Mouse (Mus musculus): ENCODE measurements around the gene Ccnt1. TPM values are rescaled to one million over a fixed set of nuclear protein-coding genes. Genes with fewer than 3 reads are reported as not detected.
"Not testable (repeated sequence)": the region's sequence is repeated elsewhere in the genome, so short reads cannot be mapped to it uniquely, and the experiment has no call there.

Ccnt1 gene
- polyA plus RNA-seq, 1 experiment from 2014 or later = 67.8 TPM

- not testable (repeated sequence) for H3K4me1 ChIP-seq (replicated peaks; ENCODE audit: control insufficient read depth, insufficient read depth, low read length); H3K27ac ChIP-seq (ENCODE audit: low read depth, low read length); H3K36me3 ChIP-seq (ENCODE audit: control insufficient read depth, insufficient read depth, low read length); ATAC-seq (ENCODE audit: low FRiP score); H3K4me3 ChIP-seq (ENCODE audit: low read depth, low read length); H3K9me3 ChIP-seq (ENCODE audit: control insufficient read depth, low read length); H3K9ac ChIP-seq (ENCODE audit: low read depth, low read length); H3K27me3 ChIP-seq (ENCODE audit: control insufficient read depth, insufficient read depth, low read length); DNase-seq (ENCODE audit: low spot score); H3K4me2 ChIP-seq (replicated peaks; ENCODE audit: low read depth, low read length)
- WGBS = 72% methylated on average over 3 of the region's 3 CpGs
Observed at GRCm38 (mm10) chr15:98513676-98514075, 57.0 kb downstream of the Ccnt1 start.

- ATAC-seq (ENCODE audit: low FRiP score) (no peak), DNase-seq (ENCODE audit: low spot score) (no peak)
- H3K36me3 ChIP-seq (ENCODE audit: control insufficient read depth, insufficient read depth, low read length) = peaks cover under 1% of the 10 kb centered on the region
- H3K4me3 ChIP-seq (ENCODE audit: low read depth, low read length) = no peak overlapping the region
- no peaks in the 10 kb centered on the region for H3K4me1 ChIP-seq (replicated peaks; ENCODE audit: control insufficient read depth, insufficient read depth, low read length)
- 51% methylated on average over 17 of the region's 17 CpGs for WGBS
- H3K4me2 ChIP-seq (replicated peaks; ENCODE audit: low read depth, low read length) = no peak overlapping the region
- H3K27me3 ChIP-seq (ENCODE audit: control insufficient read depth, insufficient read depth, low read length) = no peaks in the 10 kb centered on the region
- no peaks in the 10 kb centered on the region for H3K9me3 ChIP-seq (ENCODE audit: control insufficient read depth, low read length)
- no peak overlapping the region for H3K27ac ChIP-seq (ENCODE audit: low read depth, low read length)
- H3K9ac ChIP-seq (ENCODE audit: low read depth, low read length) = no peak overlapping the region
Observed at GRCm38 (mm10) chr15:98512799-98513321, 57.9 kb downstream of the Ccnt1 start.

- no peaks in the 10 kb centered on the region for H3K9me3 ChIP-seq (ENCODE audit: control insufficient read depth, low read length)
- H3K4me1 ChIP-seq (replicated peaks; ENCODE audit: control insufficient read depth, insufficient read depth, low read length) = no peaks in the 10 kb centered on the region
- DNase-seq (ENCODE audit: low spot score) (no peak), ATAC-seq (ENCODE audit: low FRiP score) (no peak)
- no peaks in the 10 kb centered on the region for H3K27me3 ChIP-seq (ENCODE audit: control insufficient read depth, insufficient read depth, low read length)
- H3K4me3 ChIP-seq (ENCODE audit: low read depth, low read length) = no peak overlapping the region
- no peaks in the 10 kb centered on the region for H3K36me3 ChIP-seq (ENCODE audit: control insufficient read depth, insufficient read depth, low read length)
- no peak overlapping the region for H3K4me2 ChIP-seq (replicated peaks; ENCODE audit: low read depth, low read length)
- 63% methylated on average over 8 of the region's 8 CpGs for WGBS
- no peak overlapping the region for H3K9ac ChIP-seq (ENCODE audit: low read depth, low read length)
- H3K27ac ChIP-seq (ENCODE audit: low read depth, low read length) = no peak overlapping the region
Observed at GRCm38 (mm10) chr15:98512232-98512631, 58.5 kb downstream of the Ccnt1 start.

- Histone ChIP-seq H3K4me2 (replicated peaks; ENCODE audit: low read depth, low read length) (no peak overlapping the region), H3K27ac (ENCODE audit: low read depth, low read length) (no peak overlapping the region), H3K36me3 (ENCODE audit: control insufficient read depth, insufficient read depth, low read length) (no peaks in the 10 kb centered on the region), H3K4me3 (ENCODE audit: low read depth, low read length) (no peak overlapping the region), H3K9ac (ENCODE audit: low read depth, low read length) (no peak overlapping the region), H3K9me3 (ENCODE audit: control insufficient read depth, low read length) (no peaks in the 10 kb centered on the region), H3K27me3 (ENCODE audit: control insufficient read depth, insufficient read depth, low read length) (no peaks in the 10 kb centered on the region), H3K4me1 (replicated peaks; ENCODE audit: control insufficient read depth, insufficient read depth, low read length) (no peaks in the 10 kb centered on the region)
- DNase-seq (ENCODE audit: low spot score) (no peak), ATAC-seq (ENCODE audit: low FRiP score) (no peak)
- WGBS = 62% methylated on average over 13 of the region's 13 CpGs
Observed at GRCm38 (mm10) chr15:98511386-98511928, 59.3 kb downstream of the Ccnt1 start.

DNA sequence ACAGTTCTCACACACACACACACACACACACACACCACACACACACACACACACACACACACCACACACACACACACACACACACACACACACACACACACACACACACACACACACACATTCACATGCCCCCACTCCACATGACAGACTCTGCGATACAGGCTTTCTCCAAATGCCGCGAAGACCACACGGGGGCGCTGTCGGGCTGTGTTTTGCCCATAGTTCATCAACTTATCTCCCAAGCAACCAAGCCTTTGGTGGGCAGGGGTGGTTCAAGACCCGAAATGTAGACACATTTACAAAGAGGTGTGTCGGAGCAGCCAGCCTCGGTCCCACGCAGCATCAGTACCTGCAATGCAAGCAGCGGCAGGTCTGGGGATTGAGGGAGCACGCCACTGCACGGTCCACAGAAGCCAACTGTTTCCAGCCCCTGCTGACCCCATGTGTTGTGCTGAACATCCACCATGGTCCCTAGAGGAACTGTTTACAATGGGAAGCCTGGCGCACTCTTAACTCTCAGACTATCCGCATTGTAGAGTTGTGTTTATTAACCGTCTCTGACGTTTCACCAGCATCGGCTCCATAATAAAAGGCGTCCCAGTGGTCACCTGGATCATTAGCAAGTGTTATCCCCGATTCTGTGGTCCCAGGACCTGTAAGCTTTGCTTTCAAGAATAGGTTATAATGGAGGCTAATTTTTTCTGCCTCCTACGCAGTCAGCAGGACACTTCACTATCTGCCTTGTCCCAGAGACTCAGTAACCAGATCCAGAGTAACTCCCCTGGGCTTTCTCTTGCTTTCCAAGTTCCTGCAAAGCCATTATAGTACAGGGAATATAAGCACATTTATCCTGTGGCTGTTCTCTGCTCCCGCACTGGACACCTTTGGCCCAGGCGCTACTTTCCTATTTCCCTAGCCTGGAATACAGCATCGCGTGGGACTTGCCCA is 60.0 kb downstream of the Ccnt1 start:
- Histone ChIP-seq H3K27me3 (ENCODE audit: control insufficient read depth, insufficient read depth, low read length) (no peaks in the 10 kb centered on the region), H3K4me3 (ENCODE audit: low read depth, low read length) (peak overlapping the region; percentile 13; the same call in 1 of the 2 replicates), H3K4me2 (replicated peaks; ENCODE audit: low read depth, low read length) (peak overlapping the region; percentile 38)

DNA sequence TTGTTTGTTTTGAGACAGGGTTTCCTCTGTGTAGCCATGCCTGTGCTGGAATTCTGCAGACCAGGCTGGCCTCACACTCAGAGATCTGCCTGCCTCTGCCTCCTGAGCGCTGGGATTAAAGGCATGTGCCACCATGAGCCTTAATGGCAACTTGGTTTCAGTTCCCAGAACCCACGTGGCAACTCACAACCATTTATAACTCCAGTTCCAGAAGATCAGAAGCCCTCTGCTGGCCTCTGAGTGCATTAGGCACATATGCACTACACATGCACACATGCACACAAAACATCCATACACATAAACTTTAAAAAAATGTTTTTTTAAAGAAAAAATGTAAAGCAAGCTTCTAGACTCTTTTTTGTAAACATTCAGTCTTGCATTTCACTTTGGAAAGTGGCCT is 61.3 kb downstream of the Ccnt1 start:
- Histone ChIP-seq H3K9me3 (ENCODE audit: control insufficient read depth, low read length) (no peaks in the 10 kb centered on the region), H3K4me3 (ENCODE audit: low read depth, low read length) (no peak overlapping the region), H3K4me1 (replicated peaks; ENCODE audit: control insufficient read depth, insufficient read depth, low read length) (no peaks in the 10 kb centered on the region), H3K27me3 (ENCODE audit: control insufficient read depth, insufficient read depth, low read length) (no peaks in the 10 kb centered on the region), H3K9ac (ENCODE audit: low read depth, low read length) (no peak overlapping the region), H3K27ac (ENCODE audit: low read depth, low read length) (no peak overlapping the region), H3K4me2 (replicated peaks; ENCODE audit: low read depth, low read length) (no peak overlapping the region), H3K36me3 (ENCODE audit: control insufficient read depth, insufficient read depth, low read length) (no peaks in the 10 kb centered on the region)
- DNase-seq (ENCODE audit: low spot score) (no peak), ATAC-seq (ENCODE audit: low FRiP score) (no peak)
- WGBS = 60% methylated on average over 2 of the region's 2 CpGs

More for the DNA sequence above, 60.0 kb downstream of the Ccnt1 start:
- Histone ChIP-seq H3K9me3 (ENCODE audit: control insufficient read depth, low read length) (no peaks in the 10 kb centered on the region), H3K36me3 (ENCODE audit: control insufficient read depth, insufficient read depth, low read length) (no peaks in the 10 kb centered on the region), H3K27ac (ENCODE audit: low read depth, low read length) (no peak overlapping the region), H3K9ac (ENCODE audit: low read depth, low read length) (no peak overlapping the region), H3K4me1 (replicated peaks; ENCODE audit: control insufficient read depth, insufficient read depth, low read length) (no peaks in the 10 kb centered on the region)
- DNase-seq (ENCODE audit: low spot score) (peak; percentile 93), ATAC-seq (ENCODE audit: low FRiP score) (0 out of 2 replicates have a peak, but pooled peaks have one; percentile 6)
- 27% methylated on average over 25 of the region's 25 CpGs for WGBS

DNA sequence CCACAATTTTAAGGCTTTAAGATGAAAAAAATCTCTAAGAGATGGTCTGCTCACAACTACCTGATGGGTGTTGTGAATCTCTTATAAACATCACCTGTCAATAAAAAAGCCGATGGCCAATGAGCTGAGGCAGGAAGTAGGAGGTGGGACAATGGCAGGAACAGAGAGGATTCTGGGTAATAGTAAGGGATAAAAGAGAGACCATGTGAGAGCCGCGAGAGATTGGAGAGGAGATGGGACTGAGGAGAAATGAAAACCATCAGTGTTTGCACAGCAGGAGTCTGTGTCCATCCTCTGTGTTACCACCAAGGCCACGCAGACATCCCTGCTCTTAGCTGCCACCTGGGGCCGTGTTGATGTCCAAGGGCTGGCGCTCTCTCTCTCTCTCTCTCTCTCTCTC is 63.4 kb downstream of the Ccnt1 start:
- Histone ChIP-seq H3K4me2 (replicated peaks; ENCODE audit: low read depth, low read length) (no peak overlapping the region), H3K9ac (ENCODE audit: low read depth, low read length) (no peak overlapping the region), H3K4me1 (replicated peaks; ENCODE audit: control insufficient read depth, insufficient read depth, low read length) (no peaks in the 10 kb centered on the region), H3K4me3 (ENCODE audit: low read depth, low read length) (no peak overlapping the region), H3K36me3 (ENCODE audit: control insufficient read depth, insufficient read depth, low read length) (no peaks in the 10 kb centered on the region), H3K27ac (ENCODE audit: low read depth, low read length) (no peak overlapping the region), H3K9me3 (ENCODE audit: control insufficient read depth, low read length) (no peaks in the 10 kb centered on the region), H3K27me3 (ENCODE audit: control insufficient read depth, insufficient read depth, low read length) (no peaks in the 10 kb centered on the region)
- DNase-seq (ENCODE audit: low spot score) (no peak), ATAC-seq (ENCODE audit: low FRiP score) (no peak)
- 90% methylated on average over 5 of the region's 6 CpGs for WGBS

DNA sequence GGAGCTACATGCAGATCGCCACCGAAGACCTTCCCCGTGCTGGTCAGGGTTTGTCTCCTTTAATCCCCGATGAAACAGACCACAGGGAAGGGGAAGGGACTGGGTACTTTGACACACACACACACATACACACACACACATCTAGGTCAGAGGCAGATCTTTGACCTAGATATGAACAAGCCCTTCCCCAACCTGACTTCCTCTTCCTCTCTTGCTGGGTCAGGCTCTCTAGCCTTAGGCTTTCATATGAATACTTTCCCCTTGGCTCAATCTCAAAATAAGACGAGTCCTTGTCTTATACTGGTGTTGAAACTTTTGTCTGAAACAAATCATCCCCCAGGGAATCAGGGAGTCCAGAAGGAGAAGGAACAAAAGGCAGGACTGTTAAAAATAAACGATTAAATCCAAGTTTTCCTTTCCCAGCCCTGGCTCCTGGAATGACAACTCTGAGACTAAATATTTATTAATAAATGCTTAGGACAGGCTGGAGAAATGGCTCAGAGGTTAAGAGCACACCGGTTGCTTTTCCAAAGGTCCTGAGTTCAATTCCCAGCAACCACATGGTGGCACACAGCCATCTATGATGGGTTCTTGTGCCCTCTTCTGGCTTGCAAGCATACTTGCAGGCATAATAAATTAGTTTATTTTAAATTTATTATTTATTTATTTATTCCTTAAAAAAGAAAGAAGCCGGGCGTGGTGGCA is 64.3 kb downstream of the Ccnt1 start:
- no peak for ATAC-seq (ENCODE audit: low FRiP score)
- no peak overlapping the region for H3K27ac ChIP-seq (ENCODE audit: low read depth, low read length)
- WGBS = 82% methylated on average over 9 of the region's 9 CpGs
- H3K4me3 ChIP-seq (ENCODE audit: low read depth, low read length) = no peak overlapping the region
- no peak for DNase-seq (ENCODE audit: low spot score)
- no peaks in the 10 kb centered on the region for H3K27me3 ChIP-seq (ENCODE audit: control insufficient read depth, insufficient read depth, low read length)
- no peaks in the 10 kb centered on the region for H3K36me3 ChIP-seq (ENCODE audit: control insufficient read depth, insufficient read depth, low read length)
- H3K4me1 ChIP-seq (replicated peaks; ENCODE audit: control insufficient read depth, insufficient read depth, low read length) = no peaks in the 10 kb centered on the region
- H3K4me2 ChIP-seq (replicated peaks; ENCODE audit: low read depth, low read length) = no peak overlapping the region
- H3K9me3 ChIP-seq (ENCODE audit: control insufficient read depth, low read length) = no peaks in the 10 kb centered on the region
- H3K9ac ChIP-seq (ENCODE audit: low read depth, low read length) = no peak overlapping the region

All from hindbrain, embryonic 11.5 days (tissue).